In genomic region chr12:98993736-98994135, GRCm38 (mm10) we compare ENCODE assay signal across 25 mouse cellular contexts.
"Had no signal": no experiment of that assay in that cellular context is flagged by ENCODE, and none has a peak within 500 bp of the region (broad histone marks: within the 10 kb centered on the region; RNA-seq: fewer than 3 reads in every experiment).

No protein-coding gene starts in this region.

- H3K27ac ChIP-seq: heart, embryonic 13.5 days; heart, embryonic 15.5 days; hindbrain, embryonic 12.5 days; hindbrain, embryonic 14.5 days; hindbrain, postnatal 0 days; layer of hippocampus, adult 2 months; left cerebral cortex, adult 2 months; limb, embryonic 10.5 days; limb, embryonic 12.5 days; liver, embryonic 13.5 days; liver, embryonic 15.5 days had no signal

- H3K36me3 ChIP-seq: heart, embryonic 13.5 days; heart, embryonic 15.5 days; hindbrain, embryonic 12.5 days; limb, embryonic 10.5 days; limb, embryonic 12.5 days; liver, embryonic 13.5 days; liver, embryonic 15.5 days had no signal

- DNase-seq: gastrocnemius, postnatal 14 days; gastrocnemius, postnatal 36 days; heart, adult 18-20 months; heart, postnatal 14 days; heart, postnatal 36 days; kidney, adult 18-20 months; kidney, adult 8-10 months; kidney, postnatal 10 days; kidney, postnatal 25 days; kidney, postnatal 4 days; liver; liver, embryonic 13.5 days had no signal

- H3K4me1 ChIP-seq: heart, embryonic 13.5 days; heart, embryonic 15.5 days; limb, embryonic 10.5 days; limb, embryonic 12.5 days had no signal

- ATAC-seq: hindbrain, postnatal 0 days; intestine, embryonic 16.5 days had no signal

- H3K9me3 ChIP-seq: heart, embryonic 13.5 days; heart, embryonic 15.5 days; hindbrain, embryonic 12.5 days; limb, embryonic 10.5 days; limb, embryonic 12.5 days; liver, embryonic 13.5 days; liver, embryonic 15.5 days had no signal

- H3K4me3 ChIP-seq: heart, embryonic 13.5 days; heart, embryonic 15.5 days; hindbrain, embryonic 12.5 days; layer of hippocampus, adult 2 months; left cerebral cortex, adult 2 months; limb, embryonic 10.5 days; limb, embryonic 12.5 days; liver, embryonic 13.5 days; liver, embryonic 15.5 days had no signal

- H3K4me2 ChIP-seq: heart, embryonic 11.5 days; heart, embryonic 13.5 days; heart, embryonic 15.5 days; hindbrain, embryonic 12.5 days; hindbrain, embryonic 14.5 days; limb, embryonic 12.5 days; liver, embryonic 11.5 days; liver, embryonic 13.5 days; liver, embryonic 15.5 days had no signal

- H3K9ac ChIP-seq: heart, embryonic 13.5 days; heart, embryonic 15.5 days; hindbrain, embryonic 12.5 days; hindbrain, embryonic 14.5 days; limb, embryonic 12.5 days; liver, embryonic 13.5 days; liver, embryonic 15.5 days had no signal

- H3K27me3 ChIP-seq: heart, embryonic 13.5 days; heart, embryonic 15.5 days; hindbrain, embryonic 12.5 days; limb, embryonic 12.5 days; liver, embryonic 15.5 days had no signal
